Mouse (Mus musculus) lung, postnatal 14 days (tissue): Measurements from ENCODE around the gene Slc22a15.

Source experiments
- DNase-seq: peaks from one replicate; pipeline ENCODE4 v3.0.0; 2021

Gene Slc22a15

GRCm38 (mm10) chr3:101923843-101924740, at the start of gene Slc22a15:
TSS of gene Slc22a15 (minus strand) at chr3:101924453.
- DNase-seq, result peak; percentile 81

- DNase-seq, result no peak
These were observed 42.7 kb upstream of the Slc22a15 start for GRCm38 (mm10) chr3:101966825-101967558.

GRCm38 (mm10) chr3:101964352-101964751, 40.1 kb upstream of the Slc22a15 start:
- no peak for DNase-seq

- no peak for DNase-seq
These were observed 39.2 kb upstream of the Slc22a15 start for GRCm38 (mm10) chr3:101963501-101963900.

GRCm38 (mm10) chr3:101961146-101961835, 37.0 kb upstream of the Slc22a15 start:
- DNase-seq, result no peak

GRCm38 (mm10) chr3:101958047-101958446, 33.8 kb upstream of the Slc22a15 start:
- DNase-seq, result no peak

- no peak for DNase-seq
These were observed 29.3 kb upstream of the Slc22a15 start for GRCm38 (mm10) chr3:101953506-101953905.

GRCm38 (mm10) chr3:101952577-101952976, 28.3 kb upstream of the Slc22a15 start:
- no peak for DNase-seq

GRCm38 (mm10) chr3:101948572-101948971, 24.3 kb upstream of the Slc22a15 start:
- peak; percentile 63 for DNase-seq

- DNase-seq, result no peak
These were observed 23.0 kb upstream of the Slc22a15 start for GRCm38 (mm10) chr3:101947250-101947649.

- no peak for DNase-seq
These were observed 21.0 kb upstream of the Slc22a15 start for GRCm38 (mm10) chr3:101945257-101945656.

GRCm38 (mm10) chr3:101940418-101940817, 16.2 kb upstream of the Slc22a15 start:
- DNase-seq, result no peak

- DNase-seq, result peak; percentile 22
These were observed 15.6 kb upstream of the Slc22a15 start for GRCm38 (mm10) chr3:101939865-101940264.

- DNase-seq, result no peak
These were observed 14.9 kb upstream of the Slc22a15 start for GRCm38 (mm10) chr3:101939152-101939551.

- no peak for DNase-seq
These were observed 12.1 kb upstream of the Slc22a15 start for GRCm38 (mm10) chr3:101936369-101936768.

- DNase-seq, result no peak
These were observed 9.6 kb upstream of the Slc22a15 start for GRCm38 (mm10) chr3:101933820-101934219.

- DNase-seq, result no peak
These were observed 5.0 kb upstream of the Slc22a15 start for GRCm38 (mm10) chr3:101929105-101929876.

GRCm38 (mm10) chr3:101926636-101927035, 2.4 kb upstream of the Slc22a15 start:
- no peak for DNase-seq

GRCm38 (mm10) chr3:101925663-101926062, 1.4 kb upstream of the Slc22a15 start:
- no peak for DNase-seq

GRCm38 (mm10) chr3:101922366-101922765, 1.9 kb downstream of the Slc22a15 start:
- no peak for DNase-seq

GRCm38 (mm10) chr3:101918526-101918925, 5.7 kb downstream of the Slc22a15 start:
- no peak for DNase-seq

- no peak for DNase-seq
These were observed 6.6 kb downstream of the Slc22a15 start for GRCm38 (mm10) chr3:101917665-101918064.
